Comparison of ENCODE assay signal across 12 mouse cellular contexts in genomic region chr2:74119167-74119937, GRCm38 (mm10).
DNase-seq lines count a peak whose midpoint lies in the region; ATAC-seq lines count a peak whose summit lies in the region.
"Had no signal": no experiment of that assay in that cellular context is flagged by ENCODE, and none has a peak within 500 bp of the region (broad histone marks: within the 10 kb centered on the region; RNA-seq: fewer than 3 reads in every experiment).

No protein-coding gene starts in this region.

- no peak overlapping the region for H3K4me3 ChIP-seq in heart, embryonic 11.5 days (ENCODE audit: low read depth, low read length)
- no peak overlapping the region for H3K4me3 ChIP-seq in hindbrain, embryonic 14.5 days (replicated peaks; ENCODE audit: low read length)
- no peak overlapping the region for H3K4me3 ChIP-seq in midbrain, embryonic 15.5 days

- no peak overlapping the region for H3K9ac ChIP-seq in heart, embryonic 11.5 days (ENCODE audit: low read depth, low read length)
- H3K9ac ChIP-seq in hindbrain, embryonic 14.5 days, result no peak overlapping the region
- H3K9ac ChIP-seq in midbrain, embryonic 15.5 days, result no peak overlapping the region; the same call in 1 of the 2 replicates

- peak; percentile 57 for DNase-seq in heart, adult 11 months
- peak; percentile 37 for DNase-seq in embryo, embryonic 11 days
- peak; percentile 55 for DNase-seq in hindbrain, embryonic 14.5 days (ENCODE audit: low spot score)
- no peak for DNase-seq in left cerebral cortex, adult 9 months (ENCODE audit: low spot score in 2 of 2)
- DNase-seq in layer of hippocampus, adult 18-20 months (ENCODE audit: low spot score in 2 of 2), result no peak
- DNase-seq in lung, postnatal 14 days, result no peak
- DNase-seq: cerebellum, postnatal 25 days; gastrocnemius, postnatal 14 days; kidney, adult 9 months; lung, postnatal 10 days had no signal

- H3K9me3 ChIP-seq in heart, embryonic 11.5 days (replicated peaks; ENCODE audit: control insufficient read depth, low read length), result no peaks in the 10 kb centered on the region
- H3K9me3 ChIP-seq in hindbrain, embryonic 14.5 days (ENCODE audit: control insufficient read depth, low read length), result no peaks in the 10 kb centered on the region
- no peaks in the 10 kb centered on the region for H3K9me3 ChIP-seq in midbrain, embryonic 15.5 days

- H3K36me3 ChIP-seq in heart, embryonic 11.5 days (ENCODE audit: control insufficient read depth, insufficient read depth, low read length), result no peaks in the 10 kb centered on the region
- no peaks in the 10 kb centered on the region for H3K36me3 ChIP-seq in hindbrain, embryonic 14.5 days (replicated peaks; ENCODE audit: control insufficient read depth, insufficient read depth)
- no peaks in the 10 kb centered on the region for H3K36me3 ChIP-seq in midbrain, embryonic 15.5 days (replicated peaks)

- ATAC-seq in heart, embryonic 11.5 days (replicated peaks; ENCODE audit: insufficient number of reproducible peaks, low FRiP score, low TSS enrichment), result no peak
- peak; percentile 64; the same call in 1 of the 2 replicates for ATAC-seq in hindbrain, embryonic 14.5 days (ENCODE audit: low FRiP score)
- peak; percentile 57; the same call in 1 of the 2 replicates for ATAC-seq in midbrain, embryonic 15.5 days (replicated peaks)

- no peaks in the 10 kb centered on the region for H3K4me1 ChIP-seq in heart, embryonic 11.5 days (ENCODE audit: control insufficient read depth, insufficient read depth, low read length)
- peaks cover 27% of the 10 kb centered on the region for H3K4me1 ChIP-seq in hindbrain, embryonic 14.5 days (replicated peaks; ENCODE audit: control insufficient read depth, insufficient read depth, low read length)
- H3K4me1 ChIP-seq in midbrain, embryonic 15.5 days, result peaks cover 18% of the 10 kb centered on the region

- no peak overlapping the region for H3K27ac ChIP-seq in heart, embryonic 11.5 days (ENCODE audit: low read depth, low read length)
- peak overlapping the region; percentile 85 for H3K27ac ChIP-seq in hindbrain, embryonic 14.5 days
- peak overlapping the region; percentile 71 for H3K27ac ChIP-seq in midbrain, embryonic 15.5 days

- WGBS in heart, embryonic 11.5 days (ENCODE audit: insufficient replicate concordance), result 59% methylated on average over 17 of the region's 17 CpGs
- 16% methylated on average over 17 of the region's 17 CpGs for WGBS in hindbrain, embryonic 14.5 days
- 35% methylated on average over 17 of the region's 17 CpGs for WGBS in midbrain, embryonic 15.5 days

- no peaks in the 10 kb centered on the region for H3K27me3 ChIP-seq in heart, embryonic 11.5 days (ENCODE audit: control insufficient read depth, insufficient read depth, low read length)
- no peaks in the 10 kb centered on the region for H3K27me3 ChIP-seq in hindbrain, embryonic 14.5 days (ENCODE audit: control insufficient read depth, insufficient read depth, low read length)
- H3K27me3 ChIP-seq in midbrain, embryonic 15.5 days (replicated peaks), result no peaks in the 10 kb centered on the region

- no peak overlapping the region for H3K4me2 ChIP-seq in heart, embryonic 11.5 days
- 0 out of 2 replicates have a peak overlapping the region, but pooled peaks have one; percentile 27 for H3K4me2 ChIP-seq in hindbrain, embryonic 14.5 days (replicated peaks)
- H3K4me2 ChIP-seq in midbrain, embryonic 15.5 days, result 0 out of 2 replicates have a peak overlapping the region, but pooled peaks have one; percentile 3

Comparison
In these comparisons a context has a peak if more than half of its experiments do, and no peak if none do; other contexts are left out.
1. DNase-seq: peak in heart, adult 11 months (single experiment), embryo, embryonic 11 days (single experiment) and hindbrain, embryonic 14.5 days (single experiment); none in left cerebral cortex, adult 9 months (0 of 2), layer of hippocampus, adult 18-20 months (0 of 2) and lung, postnatal 14 days (single experiment).